Mouse (Mus musculus) gastrocnemius, postnatal 10 days (tissue): ENCODE measurements at regions not wholly inside any gene's neighbourhood (a gene's known extent, or its start where the extent isn't known, plus 50 kb on each side); places are given as distances from the start of the nearest gene placed in this dataset.
"Not testable (repeated sequence)": the region's sequence is repeated elsewhere in the genome, so short reads cannot be mapped to it uniquely, and the experiment has no call there.

Source experiments
- DNase-seq: peaks from one replicate; pipeline ENCODE4 v3.0.0; 2021; ENCODE audit warnings: mixed read lengths

DNA sequence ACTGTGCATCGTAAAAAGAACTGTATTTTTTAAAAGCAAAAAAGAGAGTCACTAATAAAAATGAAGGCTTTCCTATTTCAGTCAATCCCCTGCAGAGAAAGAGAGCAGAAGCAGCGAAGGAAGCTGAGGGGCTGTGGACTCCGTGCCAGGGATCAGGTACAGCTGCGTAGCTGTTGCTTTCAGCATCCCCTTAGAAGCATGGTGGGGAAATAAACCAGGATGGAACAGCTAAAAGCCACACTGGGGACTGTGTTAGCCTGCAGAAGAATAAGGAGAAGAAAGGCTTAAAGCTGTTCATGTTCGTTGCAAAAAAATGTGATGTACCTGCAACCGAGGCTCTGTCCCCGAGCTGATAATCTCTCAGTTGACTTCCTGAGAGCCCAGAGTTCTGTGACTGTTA lies 1302.6 kb upstream of the Sel1l start:
- no peak for DNase-seq

DNA sequence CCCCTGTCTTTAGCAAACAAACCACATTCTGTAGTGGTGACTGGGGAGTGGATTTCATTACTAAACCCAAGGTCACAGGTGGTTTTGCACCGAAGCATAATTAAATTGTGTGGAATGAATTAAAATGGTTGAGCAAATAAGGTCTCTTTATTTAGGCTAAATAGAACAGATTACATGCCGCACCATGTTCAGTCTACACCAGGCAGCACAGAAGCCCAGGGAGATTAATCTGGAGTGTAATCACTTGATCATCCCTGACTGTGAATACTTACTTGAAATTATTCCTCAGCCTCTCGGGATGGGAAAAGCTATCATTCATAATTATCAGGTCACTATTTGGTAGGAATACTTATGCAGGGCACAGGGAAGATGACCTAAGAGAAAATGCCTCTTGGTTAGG lies 1293.3 kb upstream of the Sel1l start:
- no peak for DNase-seq

DNA sequence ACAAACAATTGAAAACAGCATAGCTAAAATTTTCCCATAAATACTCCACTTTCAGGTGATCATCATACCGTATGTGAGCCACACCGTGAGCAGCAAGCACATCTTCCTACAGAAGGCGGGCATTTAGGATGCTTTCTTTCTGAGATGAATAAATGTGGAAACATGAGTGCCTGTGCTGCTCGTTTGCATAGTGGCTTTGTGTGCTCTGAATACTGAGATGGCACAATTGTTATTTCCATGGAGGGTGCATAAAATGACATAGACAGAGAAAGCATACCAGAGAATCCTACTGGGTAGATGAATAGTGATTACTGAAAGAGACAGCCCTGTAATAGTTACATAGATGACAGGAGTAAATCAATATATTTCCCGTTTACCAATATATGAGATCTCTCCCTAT lies 1287.4 kb upstream of the Sel1l start:
- DNase-seq, result no peak

DNA sequence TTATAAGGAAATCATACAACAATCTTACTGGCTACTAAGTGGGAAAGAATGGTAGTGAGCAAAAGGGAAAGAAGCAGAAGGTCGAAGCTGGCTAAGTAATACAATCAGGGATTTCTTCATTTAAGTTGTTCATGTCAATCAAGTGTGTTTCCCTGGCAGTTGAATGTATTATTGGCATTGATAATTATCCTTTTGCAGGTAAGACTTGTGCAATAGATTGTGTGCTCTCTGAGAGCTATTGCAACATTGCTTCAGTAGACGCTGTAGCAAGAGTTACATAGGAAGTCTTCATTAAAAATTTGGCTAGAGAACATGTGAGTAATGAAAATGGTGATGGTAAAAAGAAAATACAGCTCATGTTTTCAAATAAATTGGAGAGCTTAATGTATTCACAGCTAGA lies 1273.3 kb upstream of the Sel1l start:
- no peak for DNase-seq

DNA sequence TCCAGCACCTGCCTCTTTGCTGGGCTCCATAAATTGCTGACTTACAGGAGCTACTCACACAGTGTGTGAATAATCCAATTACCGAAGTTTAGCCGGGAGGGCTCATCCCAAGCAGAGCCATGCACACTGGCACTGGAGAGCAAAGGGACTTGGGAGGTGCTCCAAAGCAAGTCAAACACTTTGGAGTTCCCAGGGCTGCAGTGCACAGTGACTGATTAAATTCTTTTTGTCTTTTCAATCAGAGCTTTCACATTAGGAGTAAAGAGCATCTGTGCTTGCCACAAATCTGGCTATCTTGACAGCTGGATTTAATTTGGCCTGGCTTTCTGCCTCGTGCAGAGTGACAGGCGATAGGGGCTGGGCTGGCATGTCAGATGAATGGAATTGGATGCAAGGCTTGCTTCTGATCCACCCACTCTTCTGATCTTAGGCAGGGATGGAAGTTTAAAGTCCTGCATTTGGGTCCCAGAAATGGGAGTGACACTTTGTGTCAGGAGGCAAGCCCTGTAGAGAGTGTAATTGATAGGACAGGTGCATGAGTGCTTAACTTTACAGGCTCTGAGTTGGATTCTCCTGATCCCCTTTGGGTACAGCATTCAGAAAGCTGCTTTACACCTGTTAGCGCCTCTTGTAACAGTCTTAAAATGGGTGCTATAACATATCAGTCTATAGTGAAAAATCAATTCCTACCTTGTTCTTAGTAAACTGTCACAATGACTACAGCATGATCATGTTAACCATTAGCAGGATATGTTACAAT lies 1239.3 kb upstream of the Sel1l start:
- no peak for DNase-seq

DNA sequence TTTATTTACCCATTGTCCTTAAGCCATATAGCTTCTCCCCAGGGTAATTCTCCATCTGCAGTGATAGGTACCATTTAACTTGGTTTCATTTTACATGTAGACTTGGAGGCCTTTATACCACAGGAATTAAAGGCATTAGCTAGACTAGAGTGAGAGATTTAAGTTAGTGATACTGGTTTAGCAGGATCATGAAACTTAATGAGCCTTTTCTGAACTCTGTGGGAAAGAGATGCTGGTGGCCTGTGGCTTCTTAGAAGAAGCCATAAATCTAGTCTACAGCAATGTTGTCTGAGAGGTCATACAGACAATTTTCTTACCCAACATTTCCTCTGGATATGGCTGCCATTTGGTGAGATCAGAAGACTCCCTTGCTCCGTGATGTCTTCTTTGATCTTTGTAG lies 1214.9 kb upstream of the Sel1l start:
- no peak for DNase-seq

DNA sequence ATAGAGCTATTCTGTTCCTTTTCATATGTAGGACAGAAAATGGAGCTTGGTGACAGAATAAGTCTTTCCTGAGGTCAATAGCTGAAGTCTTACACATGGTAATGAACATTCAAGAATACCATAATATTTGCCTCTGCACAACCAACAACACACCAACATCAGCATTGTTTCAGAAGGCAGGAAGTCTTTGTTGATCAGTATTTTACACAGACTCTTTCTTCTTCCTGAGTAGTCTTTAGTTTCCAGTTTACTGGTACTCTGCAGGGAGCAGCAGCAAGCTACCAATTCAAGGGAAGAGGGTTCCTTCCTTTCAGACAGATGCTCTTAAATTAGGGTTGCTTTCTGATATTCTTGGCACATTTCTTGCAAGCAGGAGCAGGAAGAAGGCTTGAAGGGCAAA lies 1170.7 kb upstream of the Sel1l start:
- no peak for DNase-seq

DNA sequence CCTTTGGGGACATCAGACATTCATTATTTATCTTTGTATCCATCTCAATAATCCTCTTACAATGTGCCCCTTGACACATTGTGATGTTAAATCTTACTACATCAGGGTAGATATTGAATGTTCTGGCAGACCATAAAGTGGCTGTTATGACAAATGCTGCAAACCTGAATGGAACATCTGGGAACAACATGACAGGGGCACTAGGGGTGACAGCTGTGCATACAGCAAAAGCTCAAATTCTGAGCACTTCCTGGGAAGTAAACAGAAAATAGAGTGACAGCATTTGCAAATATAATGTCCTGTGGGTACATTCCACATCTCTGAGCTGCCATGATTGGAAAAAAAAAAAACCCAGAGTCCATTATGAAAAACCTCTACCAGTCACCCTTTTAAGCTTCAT lies 1162.6 kb upstream of the Sel1l start:
- no peak for DNase-seq

DNA sequence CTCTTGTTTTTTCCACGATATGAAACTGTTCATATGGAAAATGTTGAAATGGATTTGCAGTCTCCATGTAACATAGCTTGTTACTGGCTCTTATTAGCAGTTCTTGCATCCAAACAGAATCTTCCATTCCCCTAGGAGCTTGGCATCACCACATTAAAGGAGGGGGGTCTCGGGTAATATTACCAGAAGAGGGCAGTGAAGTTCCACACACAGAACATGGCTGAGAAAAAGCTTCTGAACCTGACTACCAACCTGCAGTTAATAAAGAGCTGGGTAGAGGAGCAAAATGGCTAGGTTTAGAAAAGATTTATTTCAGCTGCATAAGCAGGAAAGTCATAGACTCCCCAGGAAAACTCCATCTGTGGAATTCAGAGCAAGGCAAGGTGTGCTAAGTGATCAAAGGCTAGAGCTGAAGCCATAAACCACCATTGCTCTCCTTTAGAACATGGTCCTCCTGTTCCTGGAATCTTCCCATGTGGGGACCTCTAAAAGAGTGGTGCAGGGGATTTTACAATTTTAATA lies 1157.9 kb upstream of the Sel1l start:
- DNase-seq, result no peak

DNA sequence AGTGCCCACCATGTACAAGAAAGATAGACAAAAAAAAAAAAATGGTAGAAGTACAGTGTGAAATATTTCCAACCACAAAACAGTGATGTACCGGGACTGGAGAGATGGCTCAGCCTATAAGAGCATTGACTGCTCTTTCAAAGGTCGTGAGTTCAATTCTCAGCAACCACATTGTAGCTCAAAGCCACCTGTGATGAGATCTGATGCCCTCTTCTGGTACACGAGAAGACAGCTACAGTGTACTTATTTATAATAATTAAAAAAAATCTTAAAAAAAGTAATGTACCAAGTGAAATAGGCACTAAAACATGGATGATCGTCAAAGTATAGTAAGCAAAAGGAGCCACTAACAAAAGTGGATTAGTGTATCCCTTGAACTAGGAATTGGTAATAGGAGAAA lies 1154.2 kb upstream of the Sel1l start:
- DNase-seq, result no peak

DNA sequence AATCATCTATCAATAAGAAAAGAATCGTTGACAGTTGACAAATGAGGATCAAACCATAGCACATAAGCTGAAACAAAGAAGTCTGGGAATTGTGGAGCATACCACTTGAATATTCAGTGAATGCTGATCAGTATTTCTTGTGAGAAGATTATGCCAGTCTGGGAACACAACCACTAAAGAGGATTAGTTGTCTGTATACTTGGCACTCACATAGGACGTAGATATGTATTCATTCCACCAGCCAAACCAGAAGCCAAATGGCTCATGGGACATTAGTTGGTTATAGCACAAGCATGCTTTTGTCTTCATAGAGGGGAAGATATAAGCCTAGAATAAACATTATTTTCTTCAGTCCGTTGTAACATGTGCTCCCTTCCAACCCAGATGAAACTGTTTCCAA lies 1126.7 kb upstream of the Sel1l start:
- no peak for DNase-seq

DNA sequence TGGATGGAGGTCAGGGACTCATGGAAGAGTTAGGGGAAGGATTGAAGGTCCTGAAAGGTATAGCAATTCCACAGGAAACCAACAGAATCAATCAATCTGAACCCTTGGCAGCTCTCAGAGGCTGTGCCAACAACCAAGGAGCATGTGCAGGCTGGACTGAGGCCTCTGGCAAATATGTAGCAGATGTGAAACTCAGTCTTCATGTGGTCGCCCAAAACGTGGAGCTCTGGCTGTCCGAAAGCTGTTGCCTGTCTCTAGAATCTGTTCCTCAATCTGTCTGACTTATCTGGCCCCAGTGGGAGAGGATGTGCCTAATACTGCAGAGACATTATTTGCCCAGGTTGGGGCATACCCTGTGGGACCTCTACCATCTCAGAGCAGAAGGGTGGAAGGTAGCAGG lies 1095.4 kb upstream of the Sel1l start:
- no peak for DNase-seq

DNA sequence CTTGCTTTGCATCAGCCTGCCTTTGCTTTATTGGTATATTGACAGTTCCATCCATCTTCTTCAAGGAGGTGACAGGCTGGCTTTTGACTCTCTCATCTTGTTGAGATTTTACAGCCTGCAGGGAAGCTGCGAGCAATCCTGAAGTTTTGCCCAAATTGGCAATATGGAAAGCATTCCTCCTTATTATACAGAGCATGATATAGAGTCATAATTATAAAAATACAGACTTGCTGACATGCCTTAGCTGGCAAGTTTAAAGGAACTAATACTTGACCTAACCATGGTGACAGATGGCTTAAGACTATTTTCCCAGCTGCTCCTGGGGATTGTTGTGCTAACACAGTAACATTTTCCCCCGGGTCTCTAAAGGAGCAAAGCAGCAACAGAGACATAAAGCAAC lies 1078.6 kb upstream of the Sel1l start:
- no peak for DNase-seq

DNA sequence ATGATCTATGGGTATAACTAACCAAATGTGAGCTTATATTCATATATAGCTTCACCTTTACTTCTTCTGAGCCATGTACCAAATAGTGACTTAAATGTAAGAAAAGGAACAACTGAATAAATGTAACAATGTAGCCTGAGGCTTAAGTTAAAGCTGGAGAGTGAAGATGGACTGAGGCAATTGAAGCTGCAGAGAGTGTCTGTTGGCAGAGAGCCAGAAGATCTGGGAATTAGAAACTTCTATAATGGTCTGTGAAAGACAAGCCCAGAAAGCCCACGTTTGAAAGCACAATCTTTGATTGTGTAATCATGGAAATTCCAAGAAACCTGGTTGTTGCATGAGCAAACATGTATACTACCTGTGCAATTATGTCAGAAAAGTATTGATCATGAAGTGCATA lies 1078.0 kb upstream of the Sel1l start:
- no peak for DNase-seq

DNA sequence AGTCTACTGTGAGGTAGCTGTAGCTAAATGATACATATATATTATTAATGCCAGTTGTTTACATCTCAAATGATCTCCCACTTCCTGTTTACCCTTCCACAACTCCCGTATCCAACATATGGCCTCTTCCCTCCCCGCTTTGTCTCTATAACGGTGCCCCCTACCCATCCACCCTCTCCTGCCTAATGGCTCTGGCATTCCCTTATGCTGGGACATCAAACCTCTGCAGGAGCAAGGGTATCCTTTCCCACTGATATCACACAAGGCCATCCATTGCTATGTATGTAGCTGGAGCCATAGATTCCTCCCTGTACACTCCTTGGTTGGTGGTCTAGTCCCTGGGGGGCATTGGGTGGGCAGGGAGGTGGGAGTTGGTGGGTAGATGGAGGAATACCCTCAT lies 1071.0 kb upstream of the Sel1l start:
- no peak for DNase-seq

DNA sequence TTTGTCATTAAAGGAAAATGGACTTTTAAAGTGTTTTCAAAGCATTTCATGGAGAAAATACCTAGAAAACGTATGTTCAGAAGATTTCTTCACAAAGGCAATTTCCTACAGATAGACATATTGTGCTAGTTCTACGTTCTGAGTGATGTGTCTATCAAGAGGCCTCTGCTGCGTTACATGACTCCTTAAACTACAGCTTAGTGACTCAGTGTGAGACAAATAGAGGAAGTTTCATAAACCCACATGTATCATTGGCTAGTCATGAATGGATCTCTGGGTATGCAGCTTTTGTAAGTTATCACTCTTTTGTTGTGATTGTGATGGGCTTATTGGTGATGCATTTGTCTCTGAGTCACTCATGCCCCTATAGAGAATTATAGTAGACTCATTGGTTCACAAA lies 1067.3 kb upstream of the Sel1l start:
- DNase-seq, result no peak

DNA sequence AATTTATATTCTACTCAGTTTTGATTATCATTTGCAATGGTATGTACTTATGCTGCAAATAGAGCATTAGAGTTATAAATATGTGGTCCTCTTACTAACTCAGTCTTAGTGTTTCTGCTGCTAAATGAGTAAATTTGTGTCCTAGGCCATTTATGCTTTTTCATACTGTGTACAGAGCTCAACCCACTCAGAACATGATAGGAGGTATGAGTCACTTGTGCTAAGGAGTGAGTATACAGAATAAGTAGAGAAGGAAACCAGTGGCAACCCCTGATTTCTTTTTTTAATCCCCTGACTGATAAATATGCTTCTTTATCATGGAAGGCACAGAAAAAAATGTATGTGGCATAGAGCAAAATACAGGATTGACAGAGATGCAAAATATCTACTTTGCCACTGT lies 1066.8 kb upstream of the Sel1l start:
- DNase-seq, result no peak

DNA sequence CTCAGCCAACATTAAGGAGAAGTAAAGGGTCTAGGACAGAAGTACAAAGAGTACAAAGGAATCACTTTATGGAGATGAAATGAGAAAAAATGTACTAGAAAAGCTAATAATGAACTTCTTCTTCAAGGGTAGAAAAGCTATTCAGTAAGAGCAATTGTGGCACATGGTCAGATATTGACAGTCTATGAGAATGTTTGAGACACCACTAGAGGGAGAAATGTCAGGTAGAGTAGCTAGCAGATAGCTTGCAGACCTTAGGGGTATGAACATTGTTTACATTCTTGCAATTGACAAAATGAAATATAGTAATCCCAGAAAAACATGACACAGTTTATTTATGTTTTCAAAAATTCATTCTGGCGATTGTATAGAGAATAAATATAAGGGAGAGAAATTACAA lies 1066.2 kb upstream of the Sel1l start:
- DNase-seq, result no peak

DNA sequence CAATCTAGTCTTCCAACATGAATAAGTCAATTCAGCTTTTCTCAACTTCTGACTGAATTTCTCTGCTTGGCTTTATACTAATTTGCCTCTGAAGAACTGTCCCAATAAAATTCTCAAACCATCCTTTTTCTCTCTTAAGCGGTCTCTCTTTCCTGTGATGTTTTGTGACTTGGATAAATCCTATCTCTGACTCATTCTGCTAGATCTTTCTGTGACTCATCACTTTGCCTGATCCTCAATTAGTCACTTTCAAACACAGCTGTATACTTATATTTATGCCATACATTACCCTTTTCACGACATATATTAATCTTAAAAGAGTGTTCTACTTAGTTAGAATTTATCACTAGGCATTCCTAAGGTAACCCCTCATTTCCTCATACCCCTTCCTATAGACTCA lies 1055.4 kb upstream of the Sel1l start:
- DNase-seq, result no peak

DNA sequence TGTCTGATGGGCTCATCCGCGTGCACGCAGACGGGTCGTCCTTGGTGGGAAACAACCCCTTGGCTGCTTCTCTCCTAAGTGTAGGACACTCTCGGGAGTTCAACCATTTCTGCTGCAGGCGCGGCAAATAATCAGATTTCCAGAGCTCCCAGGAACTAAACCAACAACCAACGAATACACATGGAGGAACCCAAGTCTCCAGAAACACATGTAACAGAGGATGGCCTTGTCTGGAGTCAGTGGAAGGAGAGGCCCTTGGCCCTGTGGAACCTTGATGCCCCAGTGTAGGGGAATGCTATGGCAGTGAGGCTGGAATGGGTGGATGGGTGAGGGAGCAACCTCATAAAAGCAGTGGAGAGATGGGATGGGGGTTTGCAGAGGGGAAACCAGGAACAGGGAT lies 1043.4 kb upstream of the Sel1l start:
- no peak for DNase-seq

DNA sequence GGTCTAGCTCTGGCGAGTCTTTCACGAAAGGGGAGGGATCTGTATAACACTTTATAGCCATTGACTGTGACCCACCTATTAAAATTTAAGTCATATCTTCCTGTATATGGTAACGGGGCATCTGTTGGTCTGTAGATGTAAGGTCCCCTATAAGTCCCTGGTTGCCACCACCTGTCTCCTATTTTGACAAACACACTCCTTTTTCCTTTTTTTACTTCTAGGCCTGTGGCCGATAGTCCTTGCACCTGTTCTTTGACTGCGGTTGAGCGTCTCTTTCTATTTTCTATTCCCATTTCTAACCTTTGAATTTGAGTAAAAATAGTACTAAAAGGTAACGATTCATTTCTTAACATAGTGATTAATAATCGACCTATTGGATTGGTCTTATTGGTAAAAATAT lies 1042.7 kb upstream of the Sel1l start:
- DNase-seq, result not testable (repeated sequence)

DNA sequence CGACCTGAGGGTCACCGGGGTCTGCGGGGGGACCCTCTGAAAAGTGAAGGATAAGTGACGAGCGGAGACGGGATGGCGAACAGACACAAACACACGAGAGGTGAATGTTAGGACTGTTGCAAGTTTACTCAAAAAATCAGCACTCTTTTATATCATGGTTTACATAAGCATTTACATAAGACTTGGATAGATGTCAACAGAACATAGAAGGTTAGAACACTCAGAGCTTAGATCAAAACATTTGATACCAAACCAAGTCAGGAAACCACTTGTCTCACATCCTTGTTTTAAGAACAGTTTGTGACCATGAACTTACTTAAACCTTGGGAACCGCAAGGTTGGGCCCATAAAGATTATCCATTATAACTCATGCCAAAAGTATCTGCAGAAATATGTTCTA lies 1042.2 kb upstream of the Sel1l start:
- DNase-seq, result not testable (repeated sequence)

DNA sequence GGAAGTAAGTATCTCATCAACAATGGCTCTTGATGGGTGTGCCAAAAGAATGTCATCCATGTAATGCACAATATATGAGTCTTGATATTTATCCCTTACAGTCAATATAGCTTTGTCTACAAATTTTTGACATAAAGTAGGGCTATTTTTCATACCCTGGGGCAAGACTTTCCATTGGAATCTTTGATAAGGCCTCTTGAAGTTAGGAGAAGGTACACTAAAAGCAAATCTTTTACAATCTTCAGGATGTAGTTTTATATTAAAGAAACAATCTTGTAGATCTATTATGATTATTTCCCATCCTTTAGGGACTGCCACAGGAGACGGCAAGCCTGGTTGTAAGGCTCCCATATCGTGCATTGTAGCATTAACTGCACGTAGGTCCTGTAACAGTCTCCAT lies 1038.8 kb upstream of the Sel1l start:
- no peak for DNase-seq

DNA sequence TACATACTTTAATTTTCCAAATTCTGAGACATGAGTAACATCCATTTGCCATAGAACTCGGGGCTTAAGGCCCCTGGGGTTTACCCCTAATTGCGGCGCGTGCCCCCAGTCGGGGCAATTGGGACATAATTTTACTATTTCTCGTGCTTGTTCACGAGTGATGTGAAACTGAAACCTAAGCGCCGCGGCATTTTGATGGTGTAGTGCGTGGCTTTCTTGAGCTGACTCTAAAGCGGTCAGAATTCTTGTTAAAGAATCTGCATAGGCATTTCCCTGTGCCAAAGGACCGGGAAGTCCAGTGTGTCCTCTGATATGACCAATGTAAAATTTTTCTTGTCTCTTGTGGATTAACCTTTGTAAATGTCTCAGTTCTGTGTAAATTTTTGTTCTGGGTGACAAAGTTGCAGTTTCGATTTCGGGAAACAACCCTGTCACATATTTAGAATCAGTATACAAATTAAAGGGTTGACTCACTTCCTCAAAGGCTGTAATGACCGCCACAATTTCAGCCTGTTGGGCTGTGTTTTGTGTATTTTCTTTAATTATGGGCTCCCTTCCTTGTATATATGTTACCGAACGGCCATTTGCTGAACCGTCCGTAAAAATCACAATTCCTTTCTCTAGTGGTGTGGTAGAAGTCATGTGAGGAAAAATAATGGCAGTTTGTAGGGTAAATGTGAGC lies 1037.6 kb upstream of the Sel1l start:
- not testable (repeated sequence) for DNase-seq
